Mouse (Mus musculus) thymus, postnatal 10 days (tissue): Measurements from ENCODE around the gene Tekt2.

Experiments used
- DNase-seq, 2 experiments: peaks; one replicate each; pipeline ENCODE4 v3.0.0; 2021; ENCODE audit warnings: low spot score in 2 of 2

Tekt2 gene

GRCm38 (mm10) chr4:126309211-126309921 lies 16.1 kb downstream of the Tekt2 start:
- DNase-seq, result peak; percentile 20 to 30

GRCm38 (mm10) chr4:126306827-126307226 lies 18.7 kb downstream of the Tekt2 start:
- no peak for DNase-seq

- no peak for DNase-seq
Measured at GRCm38 (mm10) chr4:126306058-126306457, 19.4 kb downstream of the Tekt2 start.

GRCm38 (mm10) chr4:126305428-126305827 lies 20.1 kb downstream of the Tekt2 start:
- no peak for DNase-seq

GRCm38 (mm10) chr4:126303877-126304276 lies 21.6 kb downstream of the Tekt2 start:
- DNase-seq, result no peak

GRCm38 (mm10) chr4:126301584-126302309 lies 23.7 kb downstream of the Tekt2 start:
- no peak for DNase-seq

GRCm38 (mm10) chr4:126300916-126301583 lies 24.4 kb downstream of the Tekt2 start:
- no peak for DNase-seq

GRCm38 (mm10) chr4:126296617-126297101 lies 28.8 kb downstream of the Tekt2 start:
- DNase-seq, result no peak

GRCm38 (mm10) chr4:126295937-126296336 lies 29.6 kb downstream of the Tekt2 start:
- DNase-seq, result no peak

- DNase-seq, result no peak
Measured at GRCm38 (mm10) chr4:126295152-126295551, 30.3 kb downstream of the Tekt2 start.

- no peak for DNase-seq
Measured at GRCm38 (mm10) chr4:126291196-126291595, 34.3 kb downstream of the Tekt2 start.

- no peak for DNase-seq
Measured at GRCm38 (mm10) chr4:126290314-126290713, 35.2 kb downstream of the Tekt2 start.

GRCm38 (mm10) chr4:126288085-126288666 lies 37.3 kb downstream of the Tekt2 start:
- no peak for DNase-seq

- DNase-seq, result no peak
Measured at GRCm38 (mm10) chr4:126287302-126287995, 38.0 kb downstream of the Tekt2 start.

GRCm38 (mm10) chr4:126286492-126286891 lies 39.0 kb downstream of the Tekt2 start, which contains the start of gene Col8a2:
TSS of gene Col8a2 (plus strand) at chr4:126286793.
- DNase-seq, result no peak

GRCm38 (mm10) chr4:126283582-126283981 lies 41.9 kb downstream of the Tekt2 start:
- no peak for DNase-seq

- no peak for DNase-seq
Measured at GRCm38 (mm10) chr4:126281706-126282105, 43.8 kb downstream of the Tekt2 start.

- no peak for DNase-seq
Measured at GRCm38 (mm10) chr4:126278961-126279360, 46.5 kb downstream of the Tekt2 start.

GRCm38 (mm10) chr4:126278565-126278915 lies 46.9 kb downstream of the Tekt2 start:
- DNase-seq, result no peak

GRCm38 (mm10) chr4:126277906-126278564 lies 47.5 kb downstream of the Tekt2 start:
- peak in 1 of 2 experiments; percentile 41 for DNase-seq

GRCm38 (mm10) chr4:126275681-126276131 lies 49.8 kb downstream of the Tekt2 start:
- no peak for DNase-seq
